Mouse (Mus musculus): ENCODE data around the gene Olfr1389. TPM values are rescaled to one million over a fixed set of nuclear protein-coding genes. Genes with fewer than 3 reads are reported as not detected.
"Not testable (repeated sequence)": the region's sequence is repeated elsewhere in the genome, so short reads cannot be mapped to it uniquely, and the experiment has no call there.

Olfr1389 gene
- not detected for total RNA-seq (2021)
- long read RNA-seq, experiment 1 = 0 reads
- long read RNA-seq, experiment 2 = 0 reads

GRCm38 (mm10) chr11:49422767-49423166 lies at the start of gene Olfr1389:
Gene Olfr1389 (plus strand): TSS chr11:49423067.
- no peak within 1 kb of the TSS for H3K4me3 ChIP-seq
- no peak within 1 kb of the TSS for H3K27ac ChIP-seq
- TF ChIP-seq CTCF (conservative IDR thresholded peaks at IDR 0.05) = no peak
- DNase-seq (ENCODE audit: low spot score in 2 of 2) = no peak

GRCm38 (mm10) chr11:49383133-49383532 lies 39.7 kb upstream of the Olfr1389 start:
- Histone ChIP-seq H3K4me3 (no peak overlapping the region), H3K27ac (no peak overlapping the region)
- TF ChIP-seq CTCF (conservative IDR thresholded peaks at IDR 0.05) = no peak
- DNase-seq (ENCODE audit: low spot score in 2 of 2) = no peak

- not testable (repeated sequence) for H3K27ac ChIP-seq; DNase-seq (ENCODE audit: low spot score in 2 of 2); H3K4me3 ChIP-seq
Observed at GRCm38 (mm10) chr11:49386118-49386517, 36.7 kb upstream of the Olfr1389 start.

- H3K4me3 ChIP-seq; DNase-seq (ENCODE audit: low spot score in 2 of 2); H3K27ac ChIP-seq: not testable (repeated sequence)
Observed at GRCm38 (mm10) chr11:49392707-49393106, 30.2 kb upstream of the Olfr1389 start.

GRCm38 (mm10) chr11:49406784-49407183 lies 16.1 kb upstream of the Olfr1389 start:
- H3K27ac ChIP-seq = no peak overlapping the region
- TF ChIP-seq CTCF (conservative IDR thresholded peaks at IDR 0.05) = no peak
- H3K4me3 ChIP-seq = no peak overlapping the region
- no peak for DNase-seq (ENCODE audit: low spot score in 2 of 2)

- no peak for DNase-seq (ENCODE audit: low spot score in 2 of 2)
- Histone ChIP-seq H3K4me3 (no peak overlapping the region), H3K27ac (no peak overlapping the region)
- peak; percentile 71 for TF ChIP-seq CTCF (conservative IDR thresholded peaks at IDR 0.05)
Observed at GRCm38 (mm10) chr11:49410540-49410939, 12.3 kb upstream of the Olfr1389 start.

GRCm38 (mm10) chr11:49425257-49425927 lies 2.5 kb downstream of the Olfr1389 start:
- no peak for DNase-seq (ENCODE audit: low spot score in 2 of 2)
- no peak for TF ChIP-seq CTCF (conservative IDR thresholded peaks at IDR 0.05)
- Histone ChIP-seq H3K27ac (no peak overlapping the region), H3K4me3 (no peak overlapping the region)

GRCm38 (mm10) chr11:49429641-49430040 lies 6.8 kb downstream of the Olfr1389 start:
- H3K27ac ChIP-seq = no peak overlapping the region
- TF ChIP-seq CTCF (conservative IDR thresholded peaks at IDR 0.05) = no peak
- no peak overlapping the region for H3K4me3 ChIP-seq
- peak; percentile 21 to 46 for DNase-seq (ENCODE audit: low spot score in 2 of 2)

GRCm38 (mm10) chr11:49436411-49436810 lies 13.5 kb downstream of the Olfr1389 start, which contains the start of gene Olfr1388:
Gene Olfr1388 (plus strand): TSS chr11:49436624.
- peak in 1 of 2 experiments; percentile 11 for DNase-seq (ENCODE audit: low spot score in 2 of 2)
- Histone ChIP-seq H3K4me3 (no peak within 1 kb of the TSS), H3K27ac (no peak within 1 kb of the TSS)
- no peak for TF ChIP-seq CTCF (conservative IDR thresholded peaks at IDR 0.05)

- Histone ChIP-seq H3K4me3 (no peak within 1 kb of the TSS), H3K27ac (no peak within 1 kb of the TSS)
- TF ChIP-seq CTCF (conservative IDR thresholded peaks at IDR 0.05) = no peak
- DNase-seq (ENCODE audit: low spot score in 2 of 2) = no peak
Observed at GRCm38 (mm10) chr11:49455043-49455442, 32.2 kb downstream of the Olfr1389 start, which contains the start of gene Olfr1387. Gene Olfr1387 (plus strand): TSS chr11:49455343.

- not testable (repeated sequence) for H3K27ac ChIP-seq; DNase-seq (ENCODE audit: low spot score in 2 of 2); H3K4me3 ChIP-seq
Observed at GRCm38 (mm10) chr11:49464746-49465145, 41.9 kb downstream of the Olfr1389 start, which contains the start of gene Olfr1386. Gene Olfr1386 (plus strand): TSS chr11:49465046.

Other genes with a start within 250 kb of the Olfr1389 start
- gene Btnl9, start 235.9 kb upstream of the Olfr1389 start, total RNA-seq (2021) = not detected
- gene Zfp62, start 219.8 kb upstream of the Olfr1389 start, total RNA-seq (2021) = 10 to 100 TPM; 46.7 to 51.2 TPM
- gene Mgat1, start 178.9 kb upstream of the Olfr1389 start, total RNA-seq (2021) = 10 to 100 TPM; 62.1 to 64.3 TPM
- not detected for gene Olfr1393, start 144.8 kb upstream of the Olfr1389 start, total RNA-seq (2021)
- gene Olfr1392, start 137.8 kb upstream of the Olfr1389 start, total RNA-seq (2021) = not detected
- gene Olfr10, start 118.3 kb upstream of the Olfr1389 start, total RNA-seq (2021) = not detected
- not detected for gene Olfr1391, start 100.3 kb upstream of the Olfr1389 start, total RNA-seq (2021)
- gene Olfr1390, start 87.9 kb upstream of the Olfr1389 start, total RNA-seq (2021) = not detected
- gene Olfr1388, start 13.6 kb downstream of the Olfr1389 start, total RNA-seq (2021) = under 1 TPM; 0.61 to 0.67 TPM
- not detected for gene Olfr1387, start 32.3 kb downstream of the Olfr1389 start, total RNA-seq (2021)
- not detected for gene Olfr1386, start 42.0 kb downstream of the Olfr1389 start, total RNA-seq (2021)
- not detected for gene Olfr1385, start 66.0 kb downstream of the Olfr1389 start, total RNA-seq (2021)
- not detected for gene Olfr1384, start 83.7 kb downstream of the Olfr1389 start, total RNA-seq (2021)
- gene Olfr1383, start 96.6 kb downstream of the Olfr1389 start, total RNA-seq (2021) = not detected
- gene Olfr1382, start 105.2 kb downstream of the Olfr1389 start, total RNA-seq (2021) = not detected
- not detected for gene Olfr1381, start 120.4 kb downstream of the Olfr1389 start, total RNA-seq (2021)
- gene Olfr1380, start 133.8 kb downstream of the Olfr1389 start, total RNA-seq (2021) = not detected
- 1 to 10 TPM; 2.2 to 2.6 TPM for gene Flt4, start 186.2 kb downstream of the Olfr1389 start, total RNA-seq (2021)
- not detected for gene Scgb3a1, start 240.5 kb downstream of the Olfr1389 start, total RNA-seq (2021)